Mouse (Mus musculus) liver, postnatal 0 days (tissue): ENCODE measurements around the gene Slc9a7. TPM values are rescaled to one million over a fixed set of nuclear protein-coding genes. Genes with fewer than 3 reads are reported as not detected.

ENCODE experiments used
- ATAC-seq: fragments of 200-750 bp; cut with Nextera tagmentation; 2 replicates; pipeline ENCODE4 v1.8.0; 2017; ENCODE audit warnings: mild to moderate bottlenecking, moderate library complexity
- DNase-seq: peaks from one replicate; pipeline ENCODE4 v3.0.0-alpha.2; 2016
- H3K27ac ChIP-seq: fragments of 300-500 bp; sonication (generic); 2 replicates; pipeline ENCODE4 v1.5.1; 2014; ENCODE audit warnings: antibody characterized with exemption, moderate library complexity, mild to moderate bottlenecking, low read depth
- H3K27me3 ChIP-seq: fragments of 300-500 bp; sonication (generic); 2 replicates; pipeline ENCODE4 v1.6.1; 2014; ENCODE audit warnings: low read length, control low read depth, mixed read lengths; ENCODE audit not compliant: insufficient read depth
- H3K36me3 ChIP-seq: fragments of 300-500 bp; sonication (generic); replicated peaks from 2 replicates; pipeline ENCODE4 v1.6.1; 2014; ENCODE audit warnings: mild to moderate bottlenecking, control low read depth, low read length, moderate library complexity, mixed read lengths; ENCODE audit not compliant: insufficient read depth
- H3K4me1 ChIP-seq: fragments of 300-500 bp; sonication (generic); 2 replicates; pipeline ENCODE4 v1.6.1; 2014; ENCODE audit warnings: antibody characterized with exemption, mild to moderate bottlenecking, control low read depth; ENCODE audit not compliant: insufficient read depth
- H3K4me2 ChIP-seq: fragments of 300-500 bp; sonication (generic); 2 replicates; pipeline ENCODE4 v1.6.1; 2014; ENCODE audit warnings: low read depth, mild to moderate bottlenecking, low read length, moderate library complexity, mixed read lengths
- H3K4me3 ChIP-seq: fragments of 300-500 bp; sonication (generic); 2 replicates; pipeline ENCODE4 v1.5.1; 2014; ENCODE audit warnings: low read depth, low read length
- H3K9ac ChIP-seq: fragments of 300-500 bp; sonication (generic); replicated peaks from 2 replicates; pipeline ENCODE4 v1.6.1; 2014; ENCODE audit warnings: mild to moderate bottlenecking, moderate library complexity
- H3K9me3 ChIP-seq: fragments of 300-500 bp; sonication (generic); 2 replicates; pipeline ENCODE4 v1.6.1; 2016; ENCODE audit warnings: mild to moderate bottlenecking, control low read depth, low read length, mixed read lengths
- CTCF ChIP-seq: sonication (generic); IDR thresholded peaks from 2 replicates; pipeline ENCODE4 v1.5.1; 2016; ENCODE audit warnings: antibody characterized with exemption, low read depth
- EP300 ChIP-seq: IDR thresholded peaks from 2 replicates; pipeline ENCODE4 v1.6.1; 2016; ENCODE audit warnings: antibody characterized with exemption, low read depth, mild to moderate bottlenecking
- WGBS: fragments of 180-500 bp; shearing (Covaris S2); extraction: QIAGEN DNeasy Blood & Tissue Kit; methylation state at CpG from one replicate; pipeline ENCODE4 v1.1.7; 2014; ENCODE audit not compliant: insufficient replicate concordance; 5-methylcytosine and 5-hydroxymethylcytosine counted together
- polyA plus RNA-seq: library from polyadenylated mRNA; unstranded; fragments of >200 nt; fragmentation: Nextera tagmentation; extraction: Ambion mirVana; gene quantifications from 2 replicates; pipeline ENCODE4 v1.2.1, GENCODE M21; 2015

Slc9a7 gene
- polyA plus RNA-seq, 1 experiment from 2014 or later, result 0.40 TPM

GRCm38 (mm10) chrX:20060096-20060768 lies 231.4 kb downstream of the Slc9a7 start:
- DNase-seq (peak; percentile 13), ATAC-seq (no peak)
- TF ChIP-seq CTCF, result no peak
- TF ChIP-seq EP300, result no peak
- H3K9ac ChIP-seq, result no peak overlapping the region
- peak overlapping the region; percentile 37 for H3K4me3 ChIP-seq
- H3K36me3 ChIP-seq, result no peaks in the 10 kb centered on the region
- H3K4me2 ChIP-seq, result peak overlapping the region; percentile 61
- no peak overlapping the region for H3K27ac ChIP-seq
- no peaks in the 10 kb centered on the region for H3K4me1 ChIP-seq
- WGBS, result 24% methylated on average over 61 of the region's 65 CpGs
- H3K9me3 ChIP-seq, result no peaks in the 10 kb centered on the region
- peaks cover 21% of the 10 kb centered on the region for H3K27me3 ChIP-seq

DNA sequence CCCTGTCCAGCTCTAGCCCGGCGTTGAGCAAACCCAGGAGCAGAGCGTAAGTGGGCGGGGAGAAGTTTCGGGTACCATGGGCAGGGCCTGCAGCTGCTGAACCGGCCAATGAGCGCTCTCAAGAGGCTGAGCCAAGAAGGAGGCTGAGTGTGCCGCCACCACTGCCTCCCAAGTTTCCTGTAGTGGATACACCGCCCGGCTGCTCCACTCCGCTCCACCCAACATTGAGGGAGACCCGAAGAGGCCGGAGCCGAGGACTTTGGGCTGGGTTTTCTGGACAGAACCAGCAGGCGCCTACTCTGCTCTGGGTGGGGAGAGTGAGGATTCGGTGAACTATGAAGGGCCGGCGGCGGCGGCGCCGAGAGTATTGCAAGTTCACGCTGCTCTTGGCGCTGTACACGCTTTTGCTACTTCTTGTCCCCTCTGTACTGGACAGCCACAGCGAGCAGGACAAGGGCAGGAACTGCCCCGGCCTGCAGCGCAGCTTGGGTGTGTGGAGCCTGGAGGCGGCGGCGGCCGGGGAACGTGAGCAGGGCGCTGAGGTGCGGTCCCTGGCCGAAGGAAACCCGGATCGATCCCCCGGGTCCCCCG lies 232.1 kb downstream of the Slc9a7 start, which contains the start of gene Chst7:
TSS of gene Chst7 (plus strand) at position 180 of the 591 bp plus-strand sequence.
- no peak within 1 kb of the TSS for H3K27ac ChIP-seq
- H3K4me2 ChIP-seq, result peak within 1 kb of the TSS; percentile 61
- H3K9me3 ChIP-seq, result no peaks in the 10 kb centered on the region
- H3K4me3 ChIP-seq, result peak within 1 kb of the TSS; percentile 37
- WGBS, result 27% methylated on average over 40 of the region's 40 CpGs
- no peaks in the 10 kb centered on the region for H3K4me1 ChIP-seq
- ATAC-seq, result peak; percentile 45
- H3K27me3 ChIP-seq, result peaks cover 21% of the 10 kb centered on the region
- TF ChIP-seq EP300 (no peak), CTCF (no peak)
- no peaks in the 10 kb centered on the region for H3K36me3 ChIP-seq
- DNase-seq, result peak; percentile 25
- H3K9ac ChIP-seq, result no peak within 1 kb of the TSS

Other genes with a start within 250 kb of the Slc9a7 start
- 1.1 and 1.2 TPM in 2 replicates for gene Chst7, start 232.2 kb downstream of the Slc9a7 start, polyA plus RNA-seq
- 4.6 and 6.7 TPM in 2 replicates for gene Rp2, start 72.7 kb upstream of the Slc9a7 start, polyA plus RNA-seq
- gene Jade3, start 133.9 kb upstream of the Slc9a7 start, polyA plus RNA-seq, result 2.0 TPM in 2 replicates